Mouse (Mus musculus) heart, postnatal 25 days (tissue): ENCODE data around the gene Ociad1. TPM values are rescaled to one million over a fixed set of nuclear protein-coding genes. Genes with fewer than 3 reads are reported as not detected.

Experiments
- DNase-seq: peaks from one replicate; pipeline ENCODE4 v3.0.0; 2022; ENCODE audit warnings: low spot score
- intact Hi-C: fragments of 180-260 bp; cut with DNase I; formaldehyde crosslinking; loops from one replicate; pipeline ENCODE4 v1.15.1; 2025
- total RNA-seq, 2 experiments: library from RNA; stranded (reverse); gene quantifications; 2 replicates each; pipeline ENCODE4 v1.2.3; 2021

The Ociad1 gene
- total RNA-seq, 2 experiments from 2014 or later, result 252 to 269 TPM

DNA sequence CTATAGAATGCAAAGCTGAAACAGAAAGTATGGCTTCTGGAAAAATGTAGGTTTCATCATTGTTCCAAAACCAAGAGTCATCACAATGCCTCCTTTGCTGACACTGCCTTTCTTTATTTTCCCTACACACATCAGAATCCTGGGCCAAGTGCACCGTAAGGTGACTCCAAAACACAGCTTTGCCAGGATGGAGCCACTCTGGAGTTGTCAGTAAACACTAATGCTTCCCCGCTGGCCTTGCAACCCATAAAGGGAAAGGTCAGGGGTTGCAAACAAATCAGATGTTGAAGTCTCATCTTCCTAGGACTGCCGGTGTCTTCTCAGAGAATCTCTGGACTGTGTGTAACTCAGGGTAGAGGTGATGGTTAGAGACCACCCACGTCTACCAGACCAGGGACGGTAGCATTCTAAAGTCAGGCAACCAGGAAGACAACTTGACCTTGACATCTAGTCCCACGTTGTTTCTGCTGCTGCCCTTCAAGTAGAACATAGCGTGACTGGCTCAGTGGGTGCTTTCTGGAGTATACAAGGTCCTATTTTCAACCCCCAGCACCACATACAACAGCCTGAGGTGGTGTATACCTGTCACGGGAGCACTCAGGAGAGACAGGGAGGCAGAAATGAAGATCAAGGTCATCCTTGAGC is 32.1 kb downstream of the Ociad1 start:
- no peak for DNase-seq
- intact Hi-C loops, result no loop called here

DNA sequence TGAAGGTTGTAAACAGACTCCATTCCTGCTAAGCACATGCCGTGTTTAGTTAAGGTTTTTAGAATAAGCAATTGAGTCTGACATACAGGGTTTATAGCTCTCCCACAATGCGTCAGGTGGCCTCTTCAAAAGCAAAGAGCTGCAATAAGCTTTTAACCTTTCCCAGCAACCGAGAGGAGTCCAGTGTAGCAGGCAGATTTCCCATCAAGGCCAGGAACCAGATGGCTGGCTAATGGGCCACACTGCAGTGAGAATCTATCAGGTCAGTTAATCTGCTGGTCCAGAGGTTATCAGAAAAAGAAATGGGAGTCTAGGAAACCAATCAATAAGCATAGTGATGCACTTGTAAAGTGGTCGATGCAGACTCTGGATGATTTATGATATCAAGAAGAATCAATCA is 38.4 kb downstream of the Ociad1 start:
- DNase-seq, result no peak
- intact Hi-C loops, result no loop called here

DNA sequence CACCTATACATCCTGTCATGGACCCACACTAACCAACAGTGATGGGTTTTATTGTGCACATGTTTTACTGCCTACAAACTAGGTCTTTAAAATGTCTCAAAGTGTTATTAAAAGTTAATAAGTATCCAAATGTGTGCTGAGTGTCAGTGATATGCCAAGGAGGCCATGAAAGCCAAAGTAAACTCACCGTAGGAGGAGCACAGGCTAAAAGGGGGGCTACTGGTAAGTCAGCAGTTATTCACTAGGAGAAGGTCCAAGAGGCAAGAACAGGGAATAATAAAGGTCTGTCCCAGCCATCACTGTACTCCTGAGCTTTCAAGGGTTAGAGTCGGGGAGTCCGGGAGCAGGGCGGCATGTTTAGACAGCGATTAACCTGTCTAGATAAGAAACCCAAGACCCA is 43.9 kb downstream of the Ociad1 start:
- intact Hi-C loops, result no loop called here
- DNase-seq, result no peak

DNA sequence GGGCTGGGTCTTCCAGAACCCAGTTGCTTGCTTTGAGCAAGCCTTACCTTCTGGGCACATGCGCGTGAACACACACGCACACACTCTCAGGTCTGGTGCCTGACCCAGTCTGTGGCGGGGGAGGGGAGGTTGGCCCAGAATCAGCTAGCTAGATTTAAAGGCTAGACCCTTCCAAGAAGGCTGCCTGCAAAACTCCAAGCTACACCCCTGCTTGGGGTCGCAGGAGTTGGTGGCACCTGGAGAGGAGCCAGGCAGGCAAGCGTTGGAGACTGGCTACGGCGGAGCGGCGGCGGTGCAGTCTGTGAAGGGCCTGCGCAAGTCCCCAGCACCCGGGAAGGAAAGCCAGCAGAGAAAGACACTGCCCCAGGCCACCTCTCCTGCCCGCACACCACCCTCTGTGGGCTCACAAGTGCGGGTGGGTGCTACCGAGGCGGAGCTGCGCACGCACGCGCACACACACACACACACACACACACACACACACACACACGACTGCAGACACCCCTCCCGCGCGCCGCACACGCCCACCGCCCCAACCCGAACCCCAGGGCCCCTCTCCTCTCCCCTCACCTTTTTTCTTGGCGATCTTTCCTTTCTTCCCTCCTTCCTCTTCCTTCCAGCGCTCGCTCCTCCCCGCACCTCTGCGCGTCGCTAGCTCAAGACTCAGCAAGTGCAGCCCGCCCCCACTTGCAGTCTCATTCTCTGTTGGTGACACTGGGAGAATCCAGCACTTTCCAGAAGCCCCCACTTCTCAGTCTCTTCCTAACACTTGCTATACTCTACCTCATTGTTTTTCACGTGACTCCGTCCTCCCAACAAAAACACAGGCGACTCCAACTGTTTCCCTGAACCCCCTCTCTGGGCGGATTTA is 45.6 kb downstream of the Ociad1 start:
- DNase-seq, result no peak
- intact Hi-C loops, result no loop called here

DNA sequence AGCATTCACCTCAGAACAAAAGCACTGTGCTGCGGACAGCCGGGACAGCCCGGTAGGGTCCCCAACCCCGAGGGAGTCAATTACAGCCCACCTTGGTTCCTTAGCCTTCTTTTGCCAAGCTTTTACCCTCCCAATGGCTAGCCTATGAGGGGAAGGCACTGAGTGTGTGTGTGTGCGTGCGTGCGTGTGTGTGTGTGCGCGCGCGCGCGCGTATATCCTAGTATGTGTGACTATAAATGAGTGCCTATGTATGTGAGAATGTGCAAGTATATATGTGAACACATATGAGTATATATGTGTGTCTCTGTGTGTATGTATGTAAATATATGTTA is 46.2 kb downstream of the Ociad1 start:
- no peak for DNase-seq
- intact Hi-C loops, result no loop called here

DNA sequence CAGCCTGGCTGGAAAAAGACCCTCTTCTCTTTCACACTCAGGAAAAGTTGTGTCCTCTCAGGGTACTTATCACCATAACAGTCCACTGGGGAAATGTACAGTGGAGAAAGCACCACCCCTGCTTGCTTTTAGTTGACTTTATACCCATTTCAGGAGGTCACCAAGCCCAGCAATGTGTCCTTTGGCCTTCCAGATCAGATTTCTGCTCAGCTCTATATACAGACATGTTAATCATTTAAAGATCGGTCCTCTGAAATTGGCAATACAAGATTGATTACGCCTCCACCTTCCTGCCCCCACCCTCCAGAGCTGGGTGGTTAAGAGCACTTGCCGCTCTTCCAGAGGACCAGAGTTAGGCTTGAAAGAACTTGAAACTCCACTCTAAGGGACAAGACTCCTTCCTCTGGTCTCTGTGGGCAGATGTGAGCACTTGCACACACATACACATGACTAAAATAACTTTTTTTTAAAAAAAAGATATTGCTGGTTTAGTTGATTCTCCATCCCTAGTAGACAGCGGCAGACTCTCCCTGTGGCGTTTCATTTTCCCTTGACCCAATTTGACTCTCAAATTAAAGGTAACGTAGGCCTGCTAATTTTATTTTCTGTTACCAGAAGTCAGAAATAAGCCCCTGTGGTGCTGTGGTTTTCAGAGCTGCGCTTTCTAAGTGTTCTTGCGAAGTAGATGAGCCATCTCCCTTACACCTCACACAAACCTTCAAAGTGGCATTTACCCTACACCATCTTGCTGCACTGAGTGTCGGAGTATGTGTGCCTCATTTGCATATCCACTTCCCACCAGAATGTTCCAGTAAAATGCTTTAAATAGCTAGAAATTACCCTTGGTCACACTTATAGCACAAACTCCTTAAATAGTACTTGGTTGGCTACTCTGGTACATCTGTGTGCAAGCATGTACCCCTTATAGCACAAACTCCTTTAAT is 47.5 kb downstream of the Ociad1 start:
- DNase-seq, result no peak
- intact Hi-C loops, result no loop called here

DNA sequence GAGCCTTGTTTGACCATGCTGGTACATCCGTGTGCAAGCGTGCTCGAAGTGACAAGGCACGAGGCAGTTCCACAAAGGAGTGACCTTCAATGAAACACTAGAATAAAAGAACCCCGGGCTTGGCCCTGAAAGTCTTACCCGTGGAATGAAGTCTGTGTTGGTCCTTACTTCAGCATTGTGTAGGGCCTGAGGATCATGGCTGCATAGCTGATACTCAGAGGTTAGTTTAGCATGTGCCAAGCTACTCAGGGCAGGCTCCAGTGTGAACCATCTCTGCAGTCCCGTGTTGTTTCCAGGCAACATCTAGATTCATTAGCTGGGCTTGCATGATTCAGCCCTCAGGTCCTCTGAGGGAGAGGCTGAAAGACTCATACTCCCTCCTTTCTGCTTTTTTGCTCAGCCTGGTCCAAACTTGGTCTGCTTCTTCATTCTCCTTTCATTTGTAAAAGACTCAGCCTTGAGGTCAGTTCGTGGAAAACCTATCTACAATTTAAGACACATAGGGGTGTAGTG is 48.2 kb downstream of the Ociad1 start, which contains the start of gene Ociad2:
Gene Ociad2, minus strand, starts transcription at position 306 of the 513 bp plus-strand sequence.
- intact Hi-C loops, result no loop called here
- DNase-seq, result no peak

DNA sequence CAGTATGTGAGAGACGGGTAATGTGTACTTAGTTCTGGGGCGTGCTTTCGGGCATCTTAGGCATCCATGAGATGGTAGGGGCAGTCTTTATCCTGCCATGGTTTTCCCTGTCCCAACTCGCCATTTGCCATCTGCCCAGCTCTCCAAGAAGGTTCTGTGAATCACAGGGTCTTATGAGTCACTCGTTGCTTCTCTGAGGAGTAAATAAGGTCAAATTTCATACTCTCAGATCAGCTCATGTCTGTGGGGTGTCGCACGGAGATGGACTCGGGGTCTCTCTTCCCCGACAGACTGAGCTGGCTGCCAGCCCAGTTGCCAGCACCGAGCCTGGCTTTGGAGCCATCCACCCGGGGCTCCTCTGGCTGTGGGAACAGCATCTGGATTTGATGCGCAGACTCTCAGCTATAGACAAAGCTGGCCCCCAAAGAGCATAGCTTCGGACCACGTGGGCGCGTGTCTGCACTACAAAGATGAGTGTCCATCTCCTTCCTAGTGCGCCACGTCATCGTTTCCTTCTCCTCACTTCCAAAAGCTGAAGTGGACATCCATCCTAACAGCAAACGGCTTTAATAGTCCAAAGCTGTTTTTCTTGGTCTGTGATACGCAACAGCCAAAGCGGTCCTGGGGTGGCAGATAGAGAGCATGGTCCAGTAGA is 50.2 kb downstream of the Ociad1 start:
- intact Hi-C loops, result no loop called here
- no peak for DNase-seq

DNA sequence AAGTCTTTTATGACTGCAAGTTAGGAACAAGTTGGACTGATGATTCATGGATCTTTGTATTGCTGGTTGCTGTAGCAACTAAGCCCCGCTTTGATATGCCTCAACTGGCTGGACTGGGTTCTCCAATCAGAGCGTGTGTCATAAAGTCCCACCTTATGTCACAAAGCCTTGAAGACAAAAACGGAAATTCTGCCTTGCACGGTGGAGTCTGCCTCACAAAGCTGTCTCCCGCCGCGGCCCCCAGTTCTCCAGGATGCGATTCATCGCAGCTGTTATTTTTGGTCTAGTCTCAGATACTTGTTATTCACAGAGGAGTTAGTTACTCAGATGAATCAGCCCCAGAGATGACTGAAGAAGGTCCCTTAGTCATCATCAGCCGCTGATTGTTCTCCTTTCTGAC is 51.7 kb downstream of the Ociad1 start:
- intact Hi-C loops, result no loop called here
- peak; percentile 4 for DNase-seq

DNA sequence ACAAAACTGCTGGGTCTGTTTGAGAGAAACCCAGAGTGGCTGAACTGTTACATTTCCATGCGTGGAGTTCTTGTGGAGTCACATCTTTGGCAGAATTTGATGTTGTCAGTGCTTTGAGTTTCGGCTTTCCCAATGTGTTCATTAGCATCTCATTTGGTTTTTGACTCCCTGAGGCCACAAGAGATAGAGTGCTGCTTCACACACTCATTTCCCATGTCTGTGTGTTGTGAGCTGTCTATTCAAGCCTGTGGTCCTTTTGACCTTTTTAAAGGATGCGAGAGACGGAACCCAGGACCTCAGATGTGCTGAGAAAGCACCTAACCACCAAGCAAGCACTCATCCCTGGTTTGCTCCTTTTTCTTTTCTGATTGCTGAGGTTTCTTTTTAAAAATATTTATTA is 52.7 kb downstream of the Ociad1 start:
- intact Hi-C loops, result no loop called here
- no peak for DNase-seq

DNA sequence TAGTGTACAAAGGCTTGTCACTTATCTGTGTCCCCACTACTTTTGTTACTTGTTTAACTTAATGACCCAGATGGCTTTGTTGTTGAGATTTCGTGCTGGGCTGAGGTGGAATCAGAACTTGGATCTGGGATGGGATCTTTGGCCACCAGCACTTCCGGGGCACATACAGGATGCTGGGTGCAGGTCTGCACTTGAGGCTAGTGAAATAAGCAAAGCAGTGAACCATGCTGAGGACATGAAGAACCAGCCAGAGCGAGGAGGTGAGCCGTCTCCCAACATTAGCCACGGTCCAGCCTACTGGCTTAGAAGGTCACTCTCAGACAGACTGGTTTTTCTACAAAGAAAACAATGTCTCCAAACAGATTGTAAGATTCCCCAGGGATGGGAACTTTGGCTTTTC is 56.9 kb downstream of the Ociad1 start:
- DNase-seq, result no peak
- intact Hi-C loops, result no loop called here

DNA sequence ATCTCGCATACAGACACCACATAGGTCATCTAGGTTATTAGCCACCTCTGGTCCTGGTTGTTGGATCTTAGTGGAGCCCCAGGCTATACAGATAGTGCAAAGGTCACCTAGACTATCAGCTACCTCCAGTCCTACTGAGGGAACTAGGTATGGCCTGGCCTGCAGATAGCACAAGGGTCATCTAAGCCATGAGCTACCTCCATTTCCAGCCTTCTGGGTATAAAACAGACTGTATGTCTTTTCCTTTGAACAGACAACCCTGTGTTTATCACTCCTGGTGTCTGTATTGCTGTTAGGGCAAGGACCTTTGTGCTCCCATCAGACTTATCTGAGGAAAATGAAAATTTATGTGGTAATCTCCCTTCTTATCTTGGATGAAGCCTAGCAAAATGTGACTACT is 59.2 kb downstream of the Ociad1 start:
- no peak for DNase-seq
- intact Hi-C loops, result no loop called here

DNA sequence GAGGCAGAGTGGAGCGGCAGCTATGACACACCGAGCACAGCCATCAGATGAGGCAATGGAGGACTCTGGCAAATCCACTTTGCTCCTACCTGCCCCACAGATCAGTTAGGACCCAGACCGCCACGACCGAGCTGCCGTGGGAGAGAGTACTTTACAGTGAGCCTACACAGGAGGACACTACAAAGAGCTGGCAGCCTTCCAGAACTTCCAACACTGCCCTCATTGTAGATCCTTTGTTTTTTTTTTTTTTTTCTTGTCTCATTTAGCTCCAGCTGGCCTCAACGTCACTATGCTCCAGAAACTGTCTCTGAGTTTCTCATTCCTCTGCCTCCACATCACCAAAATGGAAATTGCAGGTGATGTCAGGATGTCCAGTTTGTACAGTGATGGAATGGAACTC is 60.9 kb downstream of the Ociad1 start:
- intact Hi-C loops, result no loop called here
- DNase-seq, result no peak

DNA sequence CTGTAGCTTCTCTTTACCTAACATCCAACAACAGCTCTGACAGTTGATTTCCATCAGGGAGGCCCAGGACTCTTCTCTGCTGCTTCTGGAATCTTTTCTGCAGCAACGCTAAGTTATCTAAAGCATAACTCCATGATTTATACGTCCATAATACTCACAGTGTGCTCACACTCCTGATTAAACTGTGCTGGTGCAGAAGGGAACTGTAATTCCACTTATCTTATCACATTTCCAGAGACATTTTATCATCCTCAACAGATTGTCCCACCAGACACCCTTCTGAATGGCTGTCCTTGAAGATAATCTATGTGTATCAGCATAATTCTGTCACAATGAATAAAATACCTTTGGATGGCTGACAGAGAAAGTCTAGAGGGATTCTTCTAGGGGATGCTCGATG is 61.4 kb downstream of the Ociad1 start:
- no peak for DNase-seq
- intact Hi-C loops, result no loop called here

DNA sequence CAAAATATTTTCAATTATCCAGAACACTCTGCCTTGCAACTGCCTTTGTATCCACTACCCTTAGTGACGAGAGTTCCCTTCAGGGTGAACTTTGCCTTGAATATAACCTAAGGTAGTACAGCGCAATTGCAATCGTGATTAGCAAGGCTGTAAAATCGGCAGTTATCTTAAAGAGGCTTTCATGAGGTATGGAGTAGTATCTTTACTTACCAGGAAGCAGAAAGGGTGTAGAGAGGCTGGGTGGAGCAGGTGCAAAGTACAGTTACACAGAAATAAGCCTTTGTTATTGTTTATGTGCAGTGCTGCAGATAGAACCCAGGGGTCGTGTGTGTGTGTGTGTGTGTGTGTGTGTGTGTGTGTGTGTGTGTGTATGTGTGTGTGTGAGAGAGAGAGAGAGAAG is 62.8 kb downstream of the Ociad1 start:
- DNase-seq, result no peak
- intact Hi-C loops, result no loop called here

DNA sequence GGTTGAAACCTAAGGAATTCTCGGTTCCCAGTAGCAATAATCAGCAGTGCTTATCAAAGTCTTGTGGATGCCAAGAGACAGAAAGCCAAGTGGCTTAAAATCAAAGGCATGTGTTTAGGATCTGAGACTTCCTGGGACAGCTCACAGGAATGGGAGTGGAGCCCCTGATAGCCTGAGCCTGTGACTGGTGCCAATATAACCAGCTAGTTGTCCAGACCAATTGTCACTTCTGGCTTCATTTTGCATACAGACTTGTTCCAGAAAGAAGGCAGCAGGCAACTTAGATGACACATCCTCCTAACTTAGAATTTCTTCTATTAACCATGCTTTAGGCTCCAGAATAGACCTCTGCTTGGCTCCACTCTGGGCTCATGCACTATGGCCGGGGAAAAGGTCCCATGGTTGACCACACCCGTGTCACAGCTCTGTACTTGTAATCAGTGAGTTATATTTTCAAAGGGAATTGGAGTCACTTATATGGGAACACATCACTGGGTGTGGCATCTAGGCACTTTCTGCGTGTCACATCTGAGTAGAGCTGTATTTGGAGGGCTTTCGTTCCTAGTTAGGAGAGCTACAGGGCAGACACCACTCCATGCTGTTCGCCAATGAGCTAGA is 66.7 kb downstream of the Ociad1 start:
- intact Hi-C loops, result no loop called here

DNA sequence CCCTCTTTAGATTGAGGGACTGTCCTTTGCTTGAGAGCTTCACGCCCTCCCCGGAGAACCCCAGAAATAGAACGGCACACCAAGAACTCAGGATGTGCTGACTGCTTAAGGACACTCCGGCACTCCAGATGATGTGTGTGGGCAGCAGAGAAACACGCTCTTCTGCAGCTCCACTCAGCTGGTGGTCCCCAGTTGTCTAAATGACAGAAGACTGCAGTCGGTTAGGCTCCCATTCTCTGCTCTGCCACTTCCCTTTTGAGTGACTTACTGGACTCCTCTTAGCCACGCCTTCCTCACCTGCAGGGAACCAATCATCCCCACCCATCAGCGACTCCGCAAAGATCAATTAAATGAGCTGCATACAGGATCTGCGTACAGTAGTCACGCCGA is 67.2 kb downstream of the Ociad1 start:
- no peak for DNase-seq
- intact Hi-C loops, result no loop called here

More for the DNA sequence above, 66.7 kb downstream of the Ociad1 start:
- DNase-seq, result no peak

DNA sequence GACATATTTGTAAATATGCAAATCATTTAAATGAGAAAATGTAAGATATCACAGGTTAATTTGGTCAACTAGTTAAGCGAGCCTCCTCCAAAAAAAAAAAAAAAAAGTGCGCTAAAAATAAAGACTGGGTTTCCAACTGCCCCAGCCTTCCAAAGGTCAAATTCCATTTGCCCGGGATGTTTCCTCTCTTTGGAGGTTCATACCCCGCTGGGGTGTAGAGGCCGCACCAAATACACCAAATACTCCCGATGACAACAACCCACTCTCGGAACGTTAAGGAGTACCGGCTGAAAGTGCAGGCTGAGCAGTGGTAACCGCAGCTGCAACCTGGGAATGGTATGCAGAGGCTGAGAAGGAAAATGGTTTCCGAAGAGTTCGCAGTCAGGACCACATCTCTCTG is 67.7 kb downstream of the Ociad1 start:
- no peak for DNase-seq
- intact Hi-C loops, result no loop called here

DNA sequence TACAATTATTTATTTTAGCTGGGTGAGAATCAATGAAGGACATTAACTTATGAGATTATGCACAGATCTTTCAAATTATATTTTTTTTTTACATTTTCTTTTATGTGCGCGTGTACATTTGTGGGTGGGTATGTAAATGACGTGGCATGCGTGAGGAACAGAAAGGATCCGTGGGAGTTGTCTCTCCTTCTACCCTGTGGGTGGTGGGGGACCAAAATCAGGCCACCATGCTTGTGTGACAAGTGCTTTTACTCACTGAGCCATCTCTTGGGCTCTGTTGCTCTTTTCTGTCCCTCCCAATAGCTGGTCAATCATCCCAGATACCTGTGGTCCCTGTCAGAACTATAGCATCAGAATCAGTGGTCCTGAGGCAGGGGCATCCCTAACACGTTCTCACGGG is 69.8 kb downstream of the Ociad1 start:
- no peak for DNase-seq
- intact Hi-C loops, result no loop called here

DNA sequence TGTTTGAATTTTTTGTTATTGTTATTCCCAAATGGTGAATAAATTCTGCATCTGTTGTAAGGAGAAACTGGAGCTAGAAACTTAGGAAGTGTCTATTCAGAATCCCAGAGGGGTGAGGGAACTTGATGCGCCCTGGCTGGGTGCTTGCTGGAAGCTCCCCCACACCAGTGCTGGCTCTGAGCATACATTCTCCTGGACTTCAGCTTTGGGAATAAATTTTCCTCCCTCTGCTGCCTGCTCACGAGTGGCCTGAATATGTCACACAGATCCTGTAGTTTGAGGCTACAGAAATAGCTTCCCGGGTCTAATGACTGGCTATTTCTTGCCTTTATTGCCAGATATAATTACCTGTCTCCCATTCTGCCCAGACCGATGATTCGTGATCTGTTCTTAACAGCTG is 70.2 kb downstream of the Ociad1 start:
- intact Hi-C loops, result no loop called here
- DNase-seq, result no peak
